Mouse (Mus musculus) erythroblast, embryonic 14.5 days (primary cell): ENCODE results near the gene Dbx2. TPM values are rescaled to one million over a fixed set of nuclear protein-coding genes. Genes with fewer than 3 reads are reported as not detected.

ENCODE experiments used
- H3K27me3 ChIP-seq: 2 replicates; pipeline ENCODE4 v1.6.1; 2012; ENCODE audit warnings: inconsistent platforms; ENCODE audit not compliant: control insufficient read depth
- H3K36me3 ChIP-seq: 2 replicates; pipeline ENCODE4 v1.6.1; 2012; ENCODE audit warnings: mild to moderate bottlenecking, inconsistent platforms; ENCODE audit not compliant: control insufficient read depth
- H3K4me1 ChIP-seq: 2 replicates; pipeline ENCODE4 v1.6.1; 2012; ENCODE audit warnings: inconsistent platforms; ENCODE audit not compliant: control insufficient read depth
- H3K4me3 ChIP-seq: replicated peaks from 2 replicates; pipeline ENCODE3; 2012; ENCODE audit warnings: moderate library complexity, mild to moderate bottlenecking, inconsistent platforms
- H3K9me3 ChIP-seq: 2 replicates; pipeline ENCODE4 v1.6.1; 2012; ENCODE audit warnings: low read length, inconsistent platforms, mixed read lengths; ENCODE audit not compliant: control insufficient read depth
- GATA1 ChIP-seq: IDR thresholded peaks from 2 replicates; pipeline ENCODE4 v1.6.1; 2012; ENCODE audit warnings: low read length, inconsistent platforms, mixed read lengths
- TAL1 ChIP-seq: IDR thresholded peaks from 3 replicates; pipeline ENCODE4 v1.6.1; 2012; ENCODE audit warnings: low read length, inconsistent platforms, mixed read lengths
- polyA plus RNA-seq: library from polyadenylated mRNA; stranded (reverse); fragments of >175 nt; gene quantifications from 2 replicates; pipeline ENCODE4 v1.2.3, GENCODE M21; 2012

Dbx2 gene
- polyA plus RNA-seq, 1 experiment = not detected

DNA sequence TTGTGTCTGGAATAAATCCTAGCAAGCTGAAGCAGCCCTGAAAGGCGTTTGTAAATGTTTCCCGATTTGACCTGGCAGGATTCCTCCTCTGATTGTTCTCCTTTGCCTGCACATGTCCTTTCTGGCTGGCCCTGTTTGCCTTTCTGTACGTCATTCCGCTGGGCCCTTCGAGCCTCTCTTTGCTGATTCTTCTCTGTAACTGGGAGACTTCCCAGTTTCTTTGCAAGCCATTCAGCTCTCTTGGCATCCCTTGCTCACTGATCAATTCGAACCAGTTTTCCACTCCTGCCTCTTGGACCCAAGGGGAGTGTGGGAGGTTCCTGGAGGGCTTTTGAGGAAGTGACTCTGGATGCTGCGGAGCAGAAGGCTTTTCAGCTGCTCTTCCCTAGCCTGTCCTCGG, 11.4 kb upstream of the Dbx2 start:
- no peak overlapping the region for H3K4me3 ChIP-seq
- H3K4me1 ChIP-seq = no peaks in the 10 kb centered on the region
- H3K36me3 ChIP-seq = no peaks in the 10 kb centered on the region
- TF ChIP-seq TAL1 (no peak), GATA1 (no peak)
- H3K27me3 ChIP-seq = no peaks in the 10 kb centered on the region
- H3K9me3 ChIP-seq = no peaks in the 10 kb centered on the region

DNA sequence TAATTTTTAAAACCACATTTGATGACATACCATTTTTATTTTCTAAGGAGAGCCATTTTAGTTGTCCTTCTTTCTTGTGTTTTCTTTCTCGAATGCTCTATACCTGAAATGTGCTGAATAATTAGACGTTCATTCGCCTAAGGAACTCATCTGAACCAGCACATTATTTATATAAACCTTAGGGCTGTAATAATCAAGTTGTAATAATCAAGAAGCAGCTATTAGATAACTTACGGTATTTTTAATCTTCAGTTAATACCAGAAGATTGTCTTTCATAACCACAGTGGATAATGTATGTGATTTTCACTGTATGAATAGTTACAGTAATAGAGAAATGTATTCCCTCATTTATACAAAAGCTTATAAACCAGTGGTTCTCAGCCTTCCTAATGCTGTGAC, 9.2 kb upstream of the Dbx2 start:
- TF ChIP-seq TAL1 (no peak), GATA1 (no peak)
- peaks cover 10% of the 10 kb centered on the region for H3K4me1 ChIP-seq

DNA sequence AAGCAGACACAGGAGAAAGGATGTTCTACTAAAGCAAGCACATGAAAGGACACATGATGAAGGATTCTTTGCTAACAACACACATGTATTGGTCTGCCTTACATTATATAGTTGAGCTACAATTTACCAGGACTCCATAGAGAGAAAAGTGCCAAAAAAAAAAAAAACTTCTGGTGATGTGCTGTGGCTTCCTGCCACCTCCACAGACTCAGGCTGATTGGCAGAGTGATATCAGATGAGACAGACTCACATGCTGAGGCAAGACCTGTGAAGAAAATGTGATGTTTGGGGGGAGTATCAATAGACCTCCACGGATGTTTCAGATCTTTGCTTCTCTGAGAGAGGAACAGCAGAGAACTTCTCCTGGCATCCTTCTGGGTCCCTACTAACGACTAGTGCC, 6.0 kb upstream of the Dbx2 start:
- H3K9me3 ChIP-seq = peaks cover 2% of the 10 kb centered on the region; the same call in 1 of the 2 replicates
- H3K4me3 ChIP-seq = no peak overlapping the region
- no peaks in the 10 kb centered on the region for H3K27me3 ChIP-seq
- TF ChIP-seq GATA1 (no peak), TAL1 (no peak)
- H3K4me1 ChIP-seq = peaks cover 10% of the 10 kb centered on the region
- no peaks in the 10 kb centered on the region for H3K36me3 ChIP-seq

More for the DNA sequence above, 9.2 kb upstream of the Dbx2 start:
- Histone ChIP-seq H3K27me3 (no peaks in the 10 kb centered on the region), H3K36me3 (no peaks in the 10 kb centered on the region), H3K4me3 (no peak overlapping the region), H3K9me3 (peaks cover 2% of the 10 kb centered on the region; the same call in 1 of the 2 replicates)

DNA sequence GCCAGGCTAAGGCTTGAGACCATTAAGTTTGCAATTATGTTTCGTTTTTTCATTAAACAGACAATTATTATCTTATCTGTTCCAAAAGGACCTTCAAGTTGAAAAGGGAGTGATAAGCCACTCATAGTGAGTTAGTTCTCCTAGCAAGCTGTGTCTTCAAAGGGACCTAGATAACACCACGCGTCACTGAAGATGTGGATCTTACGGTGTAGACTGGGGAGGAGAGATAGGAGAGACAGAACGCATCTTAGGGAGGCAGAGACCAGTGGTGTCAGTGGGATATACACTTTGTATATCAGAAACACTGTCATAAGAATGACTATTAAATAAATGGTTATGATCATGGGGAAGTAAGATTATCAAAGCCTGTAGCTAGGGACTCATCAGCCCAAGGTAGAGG, 4.6 kb upstream of the Dbx2 start:
- Histone ChIP-seq H3K9me3 (peaks cover 2% of the 10 kb centered on the region; the same call in 1 of the 2 replicates), H3K4me1 (peaks cover 10% of the 10 kb centered on the region), H3K27me3 (peaks cover 4% of the 10 kb centered on the region), H3K36me3 (no peaks in the 10 kb centered on the region), H3K4me3 (no peak overlapping the region)
- peak; percentile 36; the same call in 1 of the 3 replicates for TF ChIP-seq TAL1
- TF ChIP-seq GATA1 = 0 out of 2 replicates have a peak, but pooled peaks have one; percentile 22

DNA sequence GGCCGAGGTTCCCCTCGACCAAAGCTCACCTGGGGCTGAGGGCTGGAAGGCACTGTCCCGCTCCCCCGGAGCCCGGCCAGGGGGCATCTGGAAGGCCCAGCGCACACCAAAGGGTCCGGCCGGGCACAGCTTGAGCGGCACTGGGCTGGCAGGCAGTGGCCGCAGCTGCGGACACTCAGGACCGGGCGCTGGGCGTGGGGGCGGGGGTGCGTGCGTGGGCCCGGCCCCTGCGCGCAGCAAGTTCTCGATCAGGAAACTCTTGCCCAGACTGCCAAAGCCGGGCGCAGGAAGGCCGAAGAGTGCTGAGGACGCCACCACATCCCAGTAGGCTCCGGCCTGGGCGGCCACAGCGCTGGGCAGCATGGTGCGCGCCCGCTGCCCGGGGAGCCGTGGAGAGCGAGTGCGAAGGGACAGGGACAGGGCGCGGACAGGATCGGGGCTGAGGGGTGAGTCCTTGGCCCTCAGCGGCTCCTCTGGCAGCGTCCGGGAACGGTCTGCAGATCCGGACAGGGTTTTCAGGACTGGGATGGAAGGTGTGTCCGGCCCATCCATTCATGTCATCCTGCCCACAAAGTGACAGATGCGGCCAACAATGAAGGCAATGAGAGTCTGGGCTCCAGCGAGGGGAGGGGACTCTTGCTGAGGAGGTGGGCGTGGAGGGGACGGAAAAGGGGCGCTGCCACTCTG, 1.4 kb downstream of the Dbx2 start:
- Histone ChIP-seq H3K4me1 (no peaks in the 10 kb centered on the region; the same call in 1 of the 2 replicates), H3K4me3 (no peak overlapping the region), H3K27me3 (peaks cover 64% of the 10 kb centered on the region), H3K9me3 (peaks cover 3% of the 10 kb centered on the region; the same call in 1 of the 2 replicates), H3K36me3 (no peaks in the 10 kb centered on the region)
- TF ChIP-seq GATA1 (no peak), TAL1 (no peak)

DNA sequence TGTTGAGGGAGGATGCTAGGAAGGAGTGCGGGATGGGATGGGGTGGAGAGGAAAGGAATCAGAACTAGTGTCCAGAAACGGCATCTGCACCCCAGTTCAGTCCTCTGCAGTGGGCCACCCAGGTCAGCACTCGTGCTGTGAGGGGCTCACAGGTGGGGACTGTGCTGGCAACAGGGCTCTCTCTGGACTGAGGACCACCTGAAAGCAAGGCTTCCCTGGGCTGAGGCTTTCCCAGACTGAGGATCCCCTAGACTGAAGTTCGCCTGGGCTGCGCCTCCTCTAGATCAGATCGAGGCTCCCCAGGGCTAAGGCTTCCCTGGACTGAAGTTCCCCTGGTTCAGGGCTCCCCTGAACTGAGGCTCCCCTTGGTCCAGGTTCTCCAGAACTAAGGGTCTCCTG, 1.9 kb downstream of the Dbx2 start:
- peaks cover 68% of the 10 kb centered on the region for H3K27me3 ChIP-seq
- no peaks in the 10 kb centered on the region for H3K4me1 ChIP-seq
- no peak overlapping the region for H3K4me3 ChIP-seq
- H3K9me3 ChIP-seq = peaks cover 3% of the 10 kb centered on the region; the same call in 1 of the 2 replicates
- TF ChIP-seq GATA1 (no peak), TAL1 (no peak)
- no peaks in the 10 kb centered on the region for H3K36me3 ChIP-seq

DNA sequence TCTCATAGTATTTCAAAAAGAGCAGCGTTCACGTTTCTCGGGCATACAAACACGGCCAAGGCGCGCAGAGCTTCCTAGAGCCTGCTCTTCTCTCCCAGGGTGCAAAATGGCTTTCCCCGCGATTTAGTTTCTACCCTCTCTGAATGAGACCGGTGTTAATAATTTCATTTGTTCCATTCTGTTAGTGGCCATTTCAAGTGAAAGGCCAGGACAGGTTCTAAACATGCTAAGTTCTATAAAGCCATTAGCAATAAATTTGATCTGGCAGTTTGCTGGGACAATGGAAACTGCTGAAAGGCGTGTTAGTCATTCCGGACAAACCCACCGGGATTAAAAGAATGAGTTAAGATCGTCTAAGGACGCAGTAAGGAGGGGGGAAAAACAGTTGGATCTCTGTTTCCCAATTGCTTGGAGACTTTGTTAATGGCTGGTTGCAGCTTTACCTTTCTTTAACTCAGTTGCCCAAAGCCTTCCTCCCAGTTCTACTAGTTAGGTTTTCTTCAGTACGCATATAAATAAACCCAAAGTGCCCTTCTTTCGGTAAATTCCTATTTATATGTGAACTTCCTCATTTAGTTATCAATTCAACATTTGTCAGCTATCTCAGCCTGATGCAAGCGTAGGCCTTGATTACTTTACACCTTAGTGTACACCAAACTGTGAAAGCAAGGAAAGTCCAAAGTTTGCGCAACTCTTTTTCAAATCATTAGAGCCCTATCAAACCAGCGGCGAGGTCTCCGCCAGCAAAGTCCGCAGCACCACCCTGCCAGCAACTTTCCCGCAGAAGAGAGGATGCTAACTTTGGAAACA, 2.7 kb downstream of the Dbx2 start:
- no peaks in the 10 kb centered on the region for H3K36me3 ChIP-seq
- TF ChIP-seq TAL1 (no peak), GATA1 (no peak)
- peaks cover 3% of the 10 kb centered on the region; the same call in 1 of the 2 replicates for H3K9me3 ChIP-seq
- peaks cover 68% of the 10 kb centered on the region for H3K27me3 ChIP-seq
- H3K4me3 ChIP-seq = no peak overlapping the region
- H3K4me1 ChIP-seq = no peaks in the 10 kb centered on the region

DNA sequence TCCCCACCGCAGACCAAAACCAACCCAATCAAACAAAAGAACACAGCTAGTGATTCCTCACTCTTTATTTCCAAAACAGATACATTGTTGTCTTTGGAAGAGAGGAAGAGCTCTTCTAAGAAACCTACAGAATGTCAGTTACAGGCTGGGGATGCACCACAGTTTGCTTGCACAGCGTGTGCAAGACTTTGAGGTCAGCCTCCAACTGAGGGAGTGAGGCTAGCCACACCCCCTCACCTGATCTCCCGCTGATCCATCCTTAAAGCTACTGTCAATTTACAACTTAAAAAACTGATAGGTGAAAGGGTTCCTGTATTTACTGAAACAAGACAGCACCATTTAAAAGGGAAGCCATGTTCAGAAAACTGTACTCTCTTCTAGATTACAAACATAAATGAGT, 3.9 kb downstream of the Dbx2 start:
- H3K4me1 ChIP-seq = no peaks in the 10 kb centered on the region

DNA sequence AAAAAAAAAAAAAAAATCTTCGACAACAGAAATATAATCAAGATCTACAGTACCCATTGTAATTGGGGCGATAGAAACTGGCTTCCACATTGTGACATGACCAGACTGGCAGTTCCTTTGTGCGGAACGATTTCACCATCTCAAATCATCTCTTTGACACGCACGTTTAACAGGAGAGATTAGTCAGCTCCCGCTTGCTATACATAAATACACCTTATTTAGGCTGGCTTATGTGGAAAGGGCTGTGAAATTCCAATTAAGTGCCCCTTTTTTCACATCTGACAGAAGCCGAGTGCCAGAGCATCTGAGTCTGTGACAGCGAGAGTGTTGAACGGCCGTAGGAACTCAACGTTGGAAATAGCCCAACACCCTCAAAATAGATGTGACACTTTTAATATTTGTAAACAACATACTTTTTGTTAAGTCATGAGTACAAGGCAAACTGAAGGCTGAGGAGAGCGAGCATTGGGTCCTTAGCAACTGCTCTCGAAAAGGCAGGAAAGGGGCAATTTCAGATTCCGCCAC, 12.2 kb downstream of the Dbx2 start:
- TF ChIP-seq GATA1 (no peak), TAL1 (no peak)
- no peaks in the 10 kb centered on the region for H3K4me1 ChIP-seq
- no peaks in the 10 kb centered on the region for H3K36me3 ChIP-seq
- H3K4me3 ChIP-seq = no peak overlapping the region
- H3K27me3 ChIP-seq = no peaks in the 10 kb centered on the region; the same call in 1 of the 2 replicates
- peaks cover 9% of the 10 kb centered on the region for H3K9me3 ChIP-seq

More for the DNA sequence above, 3.9 kb downstream of the Dbx2 start:
- H3K4me3 ChIP-seq = no peak overlapping the region
- H3K27me3 ChIP-seq = peaks cover 68% of the 10 kb centered on the region
- TF ChIP-seq TAL1 (no peak), GATA1 (no peak)
- H3K9me3 ChIP-seq = peaks cover 3% of the 10 kb centered on the region; the same call in 1 of the 2 replicates
- H3K36me3 ChIP-seq = no peaks in the 10 kb centered on the region
